Mouse (Mus musculus) forebrain, embryonic 14.5 days (tissue): ENCODE data around the gene Cgas. TPM values are rescaled to one million over a fixed set of nuclear protein-coding genes. Genes with fewer than 3 reads are reported as not detected.
A peak's percentile ranks its signal among the peaks of the same experiment; 100 is the strongest.

ENCODE experiments used
- ATAC-seq: fragments of 200-750 bp; cut with Nextera tagmentation; 2 replicates; pipeline ENCODE4 v1.8.0; 2017; ENCODE audit warnings: mild to moderate bottlenecking, moderate library complexity
- DNase-seq: peaks from one replicate; pipeline ENCODE4 v3.0.0-alpha.2; 2015; ENCODE audit warnings: low spot score
- H3K27ac ChIP-seq: fragments of 300-500 bp; sonication (generic); 2 replicates; pipeline ENCODE4 v1.5.1; 2014; ENCODE audit warnings: low read depth, mild to moderate bottlenecking, control low read depth, low read length, moderate library complexity
- H3K27me3 ChIP-seq: fragments of 300-500 bp; sonication (generic); replicated peaks from 2 replicates; pipeline ENCODE4 v1.6.1; 2014; ENCODE audit warnings: low read length, control low read depth, mixed read lengths; ENCODE audit not compliant: control insufficient read depth, insufficient read depth
- H3K36me3 ChIP-seq: fragments of 300-500 bp; sonication (generic); 2 replicates; pipeline ENCODE4 v1.6.1; 2014; ENCODE audit warnings: low read length, control low read depth; ENCODE audit not compliant: control insufficient read depth, insufficient read depth
- H3K4me1 ChIP-seq: fragments of 300-500 bp; sonication (generic); 2 replicates; pipeline ENCODE4 v1.6.1; 2014; ENCODE audit warnings: antibody characterized with exemption, low read length, control low read depth; ENCODE audit not compliant: control insufficient read depth, insufficient read depth
- H3K4me2 ChIP-seq: fragments of 300-500 bp; sonication (generic); 2 replicates; pipeline ENCODE4 v1.6.1; 2014; ENCODE audit warnings: mild to moderate bottlenecking, control low read depth, low read length
- H3K4me3 ChIP-seq: fragments of 300-500 bp; sonication (generic); 2 replicates; pipeline ENCODE4 v1.5.1; 2014; ENCODE audit warnings: low read depth, low read length, control low read depth
- H3K9ac ChIP-seq: fragments of 300-500 bp; sonication (generic); 2 replicates; pipeline ENCODE4 v1.6.1; 2014; ENCODE audit warnings: mild to moderate bottlenecking, low read length, control low read depth, moderate library complexity
- H3K9me3 ChIP-seq: fragments of 300-500 bp; sonication (generic); replicated peaks from 2 replicates; pipeline ENCODE4 v1.6.1; 2016; ENCODE audit warnings: low read length, control low read depth, mixed read lengths; ENCODE audit not compliant: control insufficient read depth
- WGBS: fragments of 180-500 bp; shearing (Covaris S2); extraction: QIAGEN DNeasy Blood & Tissue Kit; methylation state at CpG from one replicate; pipeline ENCODE4 v1.1.7; 2014; 5-methylcytosine and 5-hydroxymethylcytosine counted together
- polyA plus RNA-seq: library from polyadenylated mRNA; unstranded; fragments of >200 nt; fragmentation: Nextera tagmentation; extraction: Ambion mirVana; gene quantifications from 2 replicates; pipeline ENCODE4 v1.2.1, GENCODE M21; 2014

Gene Cgas
- polyA plus RNA-seq, 1 experiment from 2014 or later: 0.50 TPM

DNA sequence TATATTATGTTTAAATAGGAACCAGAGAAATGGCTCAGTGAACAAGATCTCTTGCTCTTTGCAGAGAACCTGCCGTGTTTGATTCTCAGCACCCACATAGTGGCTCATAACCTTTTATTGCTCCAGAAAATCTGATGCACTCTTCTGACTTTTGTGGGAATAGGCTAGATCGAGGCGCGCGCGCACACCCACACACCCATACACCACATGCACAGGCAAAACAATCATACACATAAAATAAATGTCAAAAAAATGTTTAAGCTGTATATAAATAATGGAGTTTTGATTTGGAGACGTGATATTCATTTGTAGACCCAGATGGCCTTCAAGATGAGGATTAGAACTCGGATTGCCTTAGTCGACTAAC lies 4.6 kb upstream of the Cgas start:
- H3K4me3 ChIP-seq: peak overlapping the region; percentile 91
- H3K9me3 ChIP-seq: no peaks in the 10 kb centered on the region
- H3K4me1 ChIP-seq: peaks cover 8% of the 10 kb centered on the region
- no peak overlapping the region for H3K27ac ChIP-seq
- H3K4me2 ChIP-seq: peak overlapping the region; percentile 64
- H3K36me3 ChIP-seq: peaks cover 12% of the 10 kb centered on the region
- peaks cover 29% of the 10 kb centered on the region for H3K27me3 ChIP-seq
- 28% methylated on average over 9 of the region's 9 CpGs for WGBS
- peak overlapping the region; percentile 92 for H3K9ac ChIP-seq
- DNase-seq (no peak), ATAC-seq (peak; percentile 33; the same call in 1 of the 2 replicates)

GRCm38 (mm10) chr9:78442237-78442578 lies 829 bp downstream of the Cgas start:
- ATAC-seq: 0 out of 2 replicates have a peak, but pooled peaks have one; percentile 11
- peaks cover 60% of the 10 kb centered on the region for H3K27me3 ChIP-seq
- 2% methylated on average over 9 of the region's 9 CpGs for WGBS
- no peak for DNase-seq
- no peaks in the 10 kb centered on the region for H3K4me1 ChIP-seq
- H3K4me3 ChIP-seq: peak overlapping the region; percentile 37
- no peaks in the 10 kb centered on the region for H3K9me3 ChIP-seq
- H3K9ac ChIP-seq: peak overlapping the region; percentile 55
- no peaks in the 10 kb centered on the region for H3K36me3 ChIP-seq
- H3K4me2 ChIP-seq: peak overlapping the region; percentile 63
- H3K27ac ChIP-seq: no peak overlapping the region

GRCm38 (mm10) chr9:78439426-78439825 lies 3.6 kb downstream of the Cgas start:
- DNase-seq: no peak

GRCm38 (mm10) chr9:78432471-78432870 lies 10.6 kb downstream of the Cgas start:
- Histone ChIP-seq H3K36me3 (no peaks in the 10 kb centered on the region), H3K27ac (no peak overlapping the region), H3K9ac (no peak overlapping the region), H3K4me1 (no peaks in the 10 kb centered on the region), H3K4me2 (no peak overlapping the region), H3K9me3 (no peaks in the 10 kb centered on the region), H3K4me3 (no peak overlapping the region), H3K27me3 (no peaks in the 10 kb centered on the region)
- DNase-seq (no peak), ATAC-seq (no peak)
- WGBS: 87% methylated on average over 5 of the region's 5 CpGs

More at GRCm38 (mm10) chr9:78439426-78439825, 3.6 kb downstream of the Cgas start:
- Histone ChIP-seq H3K36me3 (no peaks in the 10 kb centered on the region), H3K4me3 (no peak overlapping the region), H3K27me3 (peaks cover 47% of the 10 kb centered on the region), H3K9me3 (no peaks in the 10 kb centered on the region), H3K27ac (no peak overlapping the region), H3K4me1 (no peaks in the 10 kb centered on the region), H3K4me2 (no peak overlapping the region), H3K9ac (no peak overlapping the region)
- WGBS: 63% methylated on average over 5 of the region's 5 CpGs
- ATAC-seq: no peak

- Histone ChIP-seq H3K4me2 (no peak overlapping the region), H3K9me3 (no peaks in the 10 kb centered on the region), H3K4me1 (no peaks in the 10 kb centered on the region), H3K36me3 (no peaks in the 10 kb centered on the region), H3K27me3 (no peaks in the 10 kb centered on the region), H3K9ac (no peak overlapping the region), H3K4me3 (no peak overlapping the region), H3K27ac (no peak overlapping the region)
- DNase-seq: no peak
- WGBS: 82% methylated on average over 6 of the region's 6 CpGs
- no peak for ATAC-seq
These were observed 12.6 kb downstream of the Cgas start for GRCm38 (mm10) chr9:78430486-78430885.

GRCm38 (mm10) chr9:78429551-78429950 lies 13.5 kb downstream of the Cgas start:
- no peak overlapping the region for H3K27ac ChIP-seq
- no peak overlapping the region for H3K4me2 ChIP-seq
- H3K9me3 ChIP-seq: no peaks in the 10 kb centered on the region
- H3K9ac ChIP-seq: no peak overlapping the region
- H3K4me1 ChIP-seq: no peaks in the 10 kb centered on the region
- no peaks in the 10 kb centered on the region for H3K27me3 ChIP-seq
- no peak overlapping the region for H3K4me3 ChIP-seq
- WGBS: 61% methylated on average over 2 of the region's 2 CpGs
- no peak for DNase-seq
- no peak for ATAC-seq
- H3K36me3 ChIP-seq: no peaks in the 10 kb centered on the region

- H3K4me2 ChIP-seq: no peak overlapping the region
- H3K9ac ChIP-seq: no peak overlapping the region
- H3K27ac ChIP-seq: no peak overlapping the region
- ATAC-seq (no peak), DNase-seq (no peak)
- H3K4me3 ChIP-seq: no peak overlapping the region
- no peaks in the 10 kb centered on the region for H3K36me3 ChIP-seq
- H3K9me3 ChIP-seq: no peaks in the 10 kb centered on the region
- 90% methylated on average over 4 of the region's 4 CpGs for WGBS
- H3K27me3 ChIP-seq: no peaks in the 10 kb centered on the region
- no peaks in the 10 kb centered on the region for H3K4me1 ChIP-seq
These were observed 14.1 kb downstream of the Cgas start for GRCm38 (mm10) chr9:78428870-78429432.

- no peak overlapping the region for H3K9ac ChIP-seq
- H3K4me2 ChIP-seq: no peak overlapping the region
- no peak overlapping the region for H3K4me3 ChIP-seq
- H3K9me3 ChIP-seq: no peaks in the 10 kb centered on the region
- no peaks in the 10 kb centered on the region for H3K27me3 ChIP-seq
- no peak overlapping the region for H3K27ac ChIP-seq
- no peaks in the 10 kb centered on the region for H3K4me1 ChIP-seq
- ATAC-seq: no peak
- DNase-seq: no peak
- 92% methylated on average over 6 of the region's 6 CpGs for WGBS
- H3K36me3 ChIP-seq: no peaks in the 10 kb centered on the region
These were observed 14.9 kb downstream of the Cgas start for GRCm38 (mm10) chr9:78428185-78428584.

GRCm38 (mm10) chr9:78427362-78427781 lies 15.7 kb downstream of the Cgas start:
- H3K9ac ChIP-seq: peak overlapping the region; percentile 25; the same call in 1 of the 2 replicates
- H3K4me3 ChIP-seq: peak overlapping the region; percentile 17
- no peak overlapping the region for H3K27ac ChIP-seq
- no peaks in the 10 kb centered on the region for H3K27me3 ChIP-seq
- no peaks in the 10 kb centered on the region for H3K4me1 ChIP-seq
- no peak for DNase-seq
- H3K36me3 ChIP-seq: no peaks in the 10 kb centered on the region
- ATAC-seq: no peak
- H3K9me3 ChIP-seq: no peaks in the 10 kb centered on the region
- H3K4me2 ChIP-seq: peak overlapping the region; percentile 49
- WGBS: 36% methylated on average over 27 of the region's 27 CpGs
